Mouse (Mus musculus): ENCODE results near the gene Prg3.

DNA sequence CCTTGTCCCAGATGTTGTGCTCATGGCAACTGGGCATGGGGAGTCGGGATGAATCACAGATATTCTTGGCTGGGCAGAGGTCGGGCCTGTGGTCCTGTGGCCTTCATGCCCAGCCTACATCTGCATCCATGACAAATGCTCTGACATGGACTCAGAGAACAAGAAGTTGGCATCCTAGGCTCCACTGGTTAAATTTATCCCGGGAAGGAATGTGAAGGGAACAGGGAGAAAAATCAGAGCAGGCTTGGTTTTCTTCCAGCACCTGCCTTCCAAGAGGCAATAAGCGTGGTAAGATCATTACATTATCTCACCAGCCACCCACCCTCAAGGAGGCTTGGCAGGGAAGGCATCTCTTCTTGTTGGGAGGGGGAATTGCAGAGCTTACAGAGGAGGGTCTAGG is 16.3 kb downstream of the Prg3 start:
- TF ChIP-seq MAFK (IDR thresholded peaks at IDR 0.05; ENCODE audit: insufficient read depth, low read depth, low read length): no peak
- no peak for TF ChIP-seq CHD2 (IDR thresholded peaks at IDR 0.05; ENCODE audit: low read depth, low read length)
- no peak for TF ChIP-seq HCFC1 (IDR thresholded peaks at IDR 0.05; ENCODE audit: borderline replicate concordance, insufficient read depth, low read length)
- TF ChIP-seq ZNF384 (IDR thresholded peaks at IDR 0.05; ENCODE audit: low read depth, low read length): no peak
- TF ChIP-seq ZC3H11A (IDR thresholded peaks at IDR 0.05; ENCODE audit: borderline replicate concordance, low read depth, low read length): no peak

Data from ES-E14 (cell line).